Mouse (Mus musculus): ENCODE measurements around the gene Nrp2.

GRCm38 (mm10) chr1:62749716-62750115 lies 46.6 kb downstream of the Nrp2 start:
- TF ChIP-seq POLR2A (IDR thresholded peaks at IDR 0.05; ENCODE audit: low read depth, low read length) (no peak), CTCF (conservative IDR thresholded peaks at IDR 0.05; ENCODE audit: insufficient read depth, insufficient read length, low read depth, low read length) (no peak)

All from kidney, adult 2 months (tissue).